Mouse (Mus musculus): ENCODE results near the gene Il4i1.

Il4i1 gene

DNA sequence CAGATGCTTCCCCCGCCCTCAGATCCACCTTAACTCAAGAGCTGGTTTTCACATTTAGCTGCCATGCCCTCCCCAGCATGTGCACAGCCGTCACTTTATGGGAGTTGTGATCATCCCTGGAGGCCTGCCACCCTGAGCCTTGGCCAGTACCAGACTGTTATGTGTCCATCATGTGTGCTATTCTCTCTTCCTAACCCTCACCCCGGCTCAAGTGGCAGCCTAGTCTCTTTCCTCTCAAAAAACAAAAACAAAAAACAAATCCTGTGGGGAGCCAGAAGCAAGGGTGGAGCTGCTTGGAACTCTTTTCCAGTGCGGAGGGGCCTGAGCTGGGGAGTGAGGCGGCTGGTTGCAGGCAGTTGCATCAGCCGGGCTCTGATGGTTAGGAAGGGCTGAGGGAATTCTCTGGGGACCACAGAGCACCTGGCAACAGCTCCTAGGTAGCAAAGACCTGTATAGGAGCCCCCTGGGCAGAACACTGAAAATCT is 2.6 kb downstream of the Il4i1 start:
- in situ Hi-C loops (cut with MboI; ENCODE audit: low sequenced_read_pairs), result no loop called here

DNA sequence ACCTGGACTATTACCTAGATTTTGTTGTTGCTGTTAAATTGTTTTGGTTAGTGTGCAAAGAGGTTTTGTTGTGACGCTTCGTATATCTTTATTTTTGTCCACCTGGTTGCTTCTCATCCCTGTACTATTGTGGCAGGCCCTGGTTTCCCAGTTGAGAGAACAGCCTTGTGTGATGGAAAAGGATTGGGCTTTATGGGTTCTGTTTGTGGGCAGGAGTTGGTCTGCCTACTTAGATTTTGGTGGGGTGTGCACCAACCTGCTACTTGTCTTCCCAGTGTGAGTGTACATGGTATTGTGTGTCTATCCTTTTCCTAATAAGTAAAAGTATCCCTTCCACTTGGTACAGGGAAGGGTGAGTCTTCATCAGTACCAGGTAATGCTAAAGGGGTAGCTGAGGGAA is 3.2 kb downstream of the Il4i1 start:
- in situ Hi-C loops (cut with MboI; ENCODE audit: low sequenced_read_pairs), result no loop called here

DNA sequence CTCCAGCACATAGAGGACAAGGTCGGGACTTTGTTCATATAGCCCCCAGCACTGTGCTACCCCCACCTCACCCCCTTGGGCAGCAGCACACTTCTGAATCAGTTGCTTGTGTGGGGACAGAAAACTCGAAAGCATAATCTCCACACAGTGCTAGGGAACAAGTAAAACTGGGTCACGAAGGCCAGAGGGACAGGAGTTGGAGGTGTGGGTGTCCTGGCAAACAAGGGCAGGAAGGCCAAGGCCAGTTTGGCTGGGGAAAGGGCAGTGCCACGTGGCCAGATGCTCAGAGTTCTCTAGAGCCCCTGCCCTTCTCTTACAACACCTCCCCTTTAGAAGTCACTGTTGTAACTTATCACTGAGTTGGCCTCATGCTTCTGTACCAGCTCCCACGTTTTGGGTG is 3.7 kb downstream of the Il4i1 start:
- in situ Hi-C loops (cut with MboI; ENCODE audit: low sequenced_read_pairs), result no loop called here

DNA sequence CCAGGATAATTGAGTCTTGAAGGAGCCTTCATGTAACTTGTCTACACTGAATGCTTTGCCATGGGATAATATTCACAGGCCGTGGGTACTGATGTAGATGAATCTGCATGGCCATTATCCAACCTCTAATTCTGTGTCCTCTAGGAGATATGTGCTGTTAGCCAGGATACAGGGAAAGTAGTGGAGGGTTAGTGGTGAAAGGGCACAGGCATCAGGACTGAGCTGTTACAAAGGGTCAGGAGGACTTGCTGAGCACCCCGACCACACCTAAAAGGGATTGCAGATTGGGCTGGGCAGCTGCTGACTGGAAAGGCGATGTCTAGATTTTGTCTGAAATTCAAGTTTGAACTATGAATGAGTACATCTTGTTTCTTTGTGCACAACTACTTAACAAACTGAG is 4.3 kb downstream of the Il4i1 start:
- in situ Hi-C loops (cut with MboI; ENCODE audit: low sequenced_read_pairs), result no loop called here

DNA sequence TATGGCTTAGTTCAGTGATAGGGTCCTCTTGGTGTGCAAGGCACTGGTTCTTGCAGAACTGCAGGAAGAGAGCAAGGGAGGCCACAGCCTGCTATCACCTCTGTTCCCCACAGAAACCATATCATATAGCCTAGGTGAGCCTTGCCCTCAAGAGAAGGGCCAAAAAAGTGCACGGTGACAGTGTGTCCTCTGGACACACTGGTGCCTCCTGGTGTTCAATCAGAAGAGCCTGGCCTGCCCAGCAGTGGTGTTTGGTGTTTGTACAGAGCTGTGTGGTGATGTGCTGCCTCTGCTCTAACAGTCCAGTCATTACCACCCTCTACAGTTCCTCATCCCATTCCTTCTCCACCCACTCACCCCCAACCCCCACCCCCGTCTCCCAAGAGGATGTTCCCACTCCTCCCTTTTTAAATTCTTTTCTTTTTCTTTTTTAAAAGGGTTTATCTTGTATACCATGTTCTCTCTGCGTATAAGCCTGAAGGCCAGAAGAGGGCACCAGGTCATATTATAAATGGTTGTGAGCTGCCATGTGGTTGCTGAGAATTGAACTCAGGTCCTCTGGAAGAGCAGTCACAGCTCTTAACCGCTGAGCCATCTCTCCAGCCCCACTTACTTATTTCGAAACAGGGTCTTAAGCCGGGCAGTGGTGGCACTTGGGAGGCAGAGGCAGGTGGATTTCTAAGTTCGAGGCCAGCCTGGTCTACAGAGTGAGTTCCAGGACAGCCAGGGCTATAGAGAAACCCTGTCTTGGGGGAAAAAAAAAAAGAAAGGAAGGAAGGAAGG is 5.7 kb downstream of the Il4i1 start:
- in situ Hi-C loops (cut with MboI; ENCODE audit: low sequenced_read_pairs), result no loop called here

DNA sequence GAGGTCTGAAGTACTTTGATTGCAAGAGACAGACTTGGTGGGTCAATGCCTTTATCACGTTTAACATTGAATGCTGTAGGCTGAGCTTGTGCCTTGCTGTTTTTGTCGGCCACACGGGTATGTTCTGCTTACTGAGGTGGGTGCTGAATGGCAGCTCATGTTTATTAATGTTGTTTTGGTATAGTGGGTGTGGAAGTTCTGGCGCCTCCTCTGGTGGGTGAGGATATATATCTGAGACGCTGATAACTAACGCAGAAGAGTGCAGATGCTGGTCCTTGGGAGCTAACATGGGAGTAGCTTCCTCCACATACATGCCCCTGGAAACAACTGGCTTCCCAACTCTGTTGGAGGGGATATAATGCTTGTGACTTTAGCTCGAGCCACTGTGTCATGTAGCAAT is 7.2 kb downstream of the Il4i1 start:
- in situ Hi-C loops (cut with MboI; ENCODE audit: low sequenced_read_pairs), result no loop called here

DNA sequence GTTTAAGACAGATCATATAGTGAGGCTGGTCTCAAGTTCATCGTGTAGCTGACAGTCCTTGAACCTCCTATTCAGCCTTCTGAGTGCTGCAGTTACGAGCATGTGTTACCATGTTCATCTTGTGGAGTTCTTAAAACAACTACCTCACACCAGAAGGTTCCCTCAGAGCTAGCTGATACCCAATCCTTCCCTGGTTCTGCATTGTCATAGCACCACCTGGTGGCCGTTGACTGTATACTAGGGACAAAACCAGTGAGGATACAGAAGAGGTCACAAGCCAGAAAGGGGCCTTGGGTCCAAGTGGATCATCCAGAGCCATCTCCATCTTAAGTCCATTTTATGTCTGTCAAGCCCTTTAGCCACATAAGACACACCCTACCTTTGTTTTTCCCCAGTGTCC is 8.7 kb downstream of the Il4i1 start:
- in situ Hi-C loops (cut with MboI; ENCODE audit: low sequenced_read_pairs), result no loop called here

DNA sequence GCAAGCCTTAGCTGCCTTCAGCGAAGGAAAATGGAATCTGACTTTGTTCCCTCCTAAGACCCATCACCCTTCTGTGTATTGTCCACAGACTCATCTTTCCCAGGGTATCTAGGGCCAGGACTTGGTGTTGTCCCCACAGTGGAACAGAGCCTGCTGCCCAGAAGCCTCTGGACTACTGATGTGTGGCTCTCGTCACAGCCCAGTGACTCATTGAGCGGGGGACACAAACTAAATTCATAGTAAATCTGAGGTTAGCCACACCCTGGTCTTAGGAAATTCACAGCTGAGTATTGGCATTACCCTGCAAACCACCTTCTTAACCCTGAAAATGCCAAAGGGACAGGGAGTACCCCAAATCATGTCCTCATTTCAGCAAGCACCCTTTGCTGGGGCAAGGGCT is 10.6 kb downstream of the Il4i1 start:
- in situ Hi-C loops (cut with MboI; ENCODE audit: low sequenced_read_pairs), result no loop called here

DNA sequence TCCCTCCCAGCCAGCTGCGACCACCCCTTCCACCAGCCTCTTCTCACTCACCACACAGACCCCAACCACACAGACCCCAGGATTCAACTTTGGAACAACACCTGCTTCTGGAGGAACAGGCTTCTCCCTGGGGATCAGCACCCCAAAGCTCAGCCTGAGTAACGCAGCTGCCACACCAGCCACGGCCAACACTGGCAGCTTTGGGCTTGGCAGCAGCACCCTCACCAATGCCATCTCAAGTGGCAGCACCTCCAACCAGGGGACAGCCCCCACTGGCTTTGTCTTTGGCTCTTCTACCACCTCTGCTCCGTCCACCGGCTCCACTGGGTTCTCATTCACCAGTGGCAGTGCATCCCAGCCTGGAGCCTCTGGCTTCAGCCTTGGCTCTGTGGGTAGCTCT is 12.5 kb downstream of the Il4i1 start:
- in situ Hi-C loops (cut with MboI; ENCODE audit: low sequenced_read_pairs), result no loop called here

DNA sequence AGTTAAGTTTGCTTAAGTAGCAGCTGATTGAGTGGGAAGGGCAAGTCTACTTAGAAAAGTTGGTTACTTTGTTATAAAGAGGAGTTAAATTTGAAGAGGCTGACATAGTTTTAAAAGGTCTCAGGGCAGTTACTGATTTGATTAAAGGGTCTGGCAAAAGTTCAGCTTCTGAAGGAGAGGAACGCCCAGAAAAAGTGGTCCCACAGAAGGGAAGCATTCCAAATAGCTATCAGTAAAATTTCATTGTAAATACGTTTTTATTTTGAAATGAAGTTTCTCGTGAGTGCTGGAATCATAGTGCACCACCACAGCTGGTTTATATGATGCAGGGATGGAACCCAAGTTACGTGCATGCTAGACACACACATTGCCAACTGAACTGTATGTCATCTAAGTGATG is 16.6 kb downstream of the Il4i1 start:
- in situ Hi-C loops (cut with MboI; ENCODE audit: low sequenced_read_pairs), result no loop called here

DNA sequence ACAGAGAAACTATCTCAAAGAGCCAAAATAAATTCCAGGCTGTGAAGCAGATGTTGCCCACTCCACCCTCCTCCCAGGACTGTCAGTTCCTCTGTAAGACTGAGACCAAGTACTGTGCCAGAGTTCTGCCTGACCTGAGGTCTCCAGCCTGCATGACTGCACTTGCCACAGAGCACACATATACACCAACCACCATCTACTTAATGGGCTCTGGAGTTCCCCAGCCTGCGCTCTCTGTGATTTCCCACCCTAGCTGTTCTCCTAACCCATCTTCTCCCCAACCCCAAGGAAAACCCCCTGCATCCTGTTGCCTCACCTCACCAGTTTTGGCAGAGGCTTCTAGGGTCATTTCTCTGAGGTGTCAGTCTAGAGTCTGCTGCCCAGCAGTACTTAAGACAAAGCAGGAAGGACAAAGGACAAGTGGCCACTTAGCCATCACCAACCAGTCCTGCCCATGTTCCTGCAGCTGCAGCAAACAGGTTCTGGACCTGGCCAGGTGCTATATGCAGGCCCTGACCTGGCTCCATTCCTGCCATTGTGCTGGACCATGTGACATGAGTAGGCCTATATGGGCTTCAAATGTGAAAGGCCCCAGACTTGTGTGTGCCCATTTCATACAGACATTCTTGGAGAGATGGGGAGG is 19.3 kb downstream of the Il4i1 start:
- in situ Hi-C loops (cut with MboI; ENCODE audit: low sequenced_read_pairs), result no loop called here

DNA sequence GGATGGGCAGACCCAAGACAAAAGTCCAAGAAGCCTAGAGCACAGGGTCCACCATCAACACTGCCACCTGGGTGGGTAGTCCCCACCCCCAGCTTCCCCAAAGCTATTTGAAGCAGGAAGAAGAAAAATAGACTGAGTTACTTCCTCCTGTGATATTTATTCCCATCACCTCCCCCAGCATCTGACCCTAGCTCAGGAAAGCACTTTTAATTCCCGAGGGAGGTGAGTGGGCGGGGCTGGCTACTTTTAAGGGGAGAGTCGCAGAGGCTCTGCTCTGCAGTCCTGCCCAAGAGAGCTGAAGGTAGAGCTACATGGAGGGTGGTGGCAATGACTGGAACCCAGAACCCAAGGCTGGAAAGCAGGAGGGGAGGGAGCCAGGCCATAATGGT is 19.8 kb downstream of the Il4i1 start:
- in situ Hi-C loops (cut with MboI; ENCODE audit: low sequenced_read_pairs), result no loop called here

DNA sequence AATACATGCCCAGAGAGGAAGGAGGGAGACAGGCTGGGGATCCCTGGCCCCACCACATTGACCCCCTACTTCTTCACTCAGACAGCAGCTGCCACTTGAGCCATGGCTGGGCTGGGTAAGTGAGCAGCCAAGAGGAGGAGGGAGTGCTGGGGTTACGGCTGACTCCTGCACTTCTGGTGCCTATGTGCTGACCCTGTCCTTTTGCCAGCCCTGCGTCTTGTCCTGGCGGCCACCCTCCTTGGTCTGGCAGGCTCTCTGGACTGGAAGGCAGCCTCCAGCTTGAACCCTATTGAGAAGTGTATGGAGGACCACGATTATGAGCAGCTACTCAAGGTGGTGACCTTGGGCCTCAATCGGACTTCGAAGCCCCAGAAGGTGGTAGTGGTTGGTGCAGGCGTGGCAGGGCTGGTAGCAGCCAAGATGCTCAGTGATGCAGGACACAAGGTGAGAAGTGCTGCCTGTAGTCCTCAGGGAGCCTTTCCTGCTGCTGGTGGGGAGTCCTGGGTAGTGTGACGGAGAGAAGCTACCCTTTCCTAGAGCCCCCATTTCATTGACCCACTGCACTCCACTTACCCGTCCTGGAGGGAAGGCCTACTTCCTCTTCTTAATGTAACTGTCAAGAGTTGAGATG is 20.4 kb downstream of the Il4i1 start:
- in situ Hi-C loops (cut with MboI; ENCODE audit: low sequenced_read_pairs), result no loop called here

DNA sequence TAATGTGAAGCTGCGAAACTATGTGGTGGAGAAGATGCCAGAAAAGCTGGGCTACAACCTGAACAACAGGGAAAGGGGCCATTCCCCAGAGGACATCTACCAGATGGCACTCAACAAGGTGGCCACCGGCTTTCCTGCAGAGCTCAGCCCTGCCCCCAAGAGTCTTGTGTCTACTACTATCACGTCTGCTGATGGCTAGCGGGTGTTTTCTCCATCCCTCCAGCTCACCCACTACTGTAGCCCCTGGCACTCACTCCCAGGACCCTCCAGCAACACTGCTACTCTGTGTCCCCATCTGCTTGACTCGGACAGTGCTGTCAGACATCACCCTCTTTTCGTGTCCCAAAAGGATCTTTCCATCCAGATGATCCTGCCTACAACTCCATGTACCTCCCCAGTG is 21.9 kb downstream of the Il4i1 start:
- in situ Hi-C loops (cut with MboI; ENCODE audit: low sequenced_read_pairs), result no loop called here

DNA sequence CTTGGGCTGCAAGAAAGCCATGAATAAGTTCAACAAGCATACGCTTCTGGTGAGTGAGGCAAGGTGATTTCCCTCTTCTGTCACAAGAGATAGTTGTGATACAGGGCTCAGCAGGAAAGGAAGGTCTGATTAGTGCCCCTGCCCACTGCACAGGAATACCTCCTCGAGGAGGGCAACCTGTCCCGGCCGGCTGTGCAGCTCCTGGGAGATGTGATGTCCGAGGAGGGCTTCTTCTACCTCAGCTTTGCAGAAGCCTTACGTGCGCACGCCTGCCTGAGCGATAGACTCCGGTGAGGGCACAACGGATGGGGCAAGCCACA is 22.9 kb downstream of the Il4i1 start:
- in situ Hi-C loops (cut with MboI; ENCODE audit: low sequenced_read_pairs), result no loop called here

DNA sequence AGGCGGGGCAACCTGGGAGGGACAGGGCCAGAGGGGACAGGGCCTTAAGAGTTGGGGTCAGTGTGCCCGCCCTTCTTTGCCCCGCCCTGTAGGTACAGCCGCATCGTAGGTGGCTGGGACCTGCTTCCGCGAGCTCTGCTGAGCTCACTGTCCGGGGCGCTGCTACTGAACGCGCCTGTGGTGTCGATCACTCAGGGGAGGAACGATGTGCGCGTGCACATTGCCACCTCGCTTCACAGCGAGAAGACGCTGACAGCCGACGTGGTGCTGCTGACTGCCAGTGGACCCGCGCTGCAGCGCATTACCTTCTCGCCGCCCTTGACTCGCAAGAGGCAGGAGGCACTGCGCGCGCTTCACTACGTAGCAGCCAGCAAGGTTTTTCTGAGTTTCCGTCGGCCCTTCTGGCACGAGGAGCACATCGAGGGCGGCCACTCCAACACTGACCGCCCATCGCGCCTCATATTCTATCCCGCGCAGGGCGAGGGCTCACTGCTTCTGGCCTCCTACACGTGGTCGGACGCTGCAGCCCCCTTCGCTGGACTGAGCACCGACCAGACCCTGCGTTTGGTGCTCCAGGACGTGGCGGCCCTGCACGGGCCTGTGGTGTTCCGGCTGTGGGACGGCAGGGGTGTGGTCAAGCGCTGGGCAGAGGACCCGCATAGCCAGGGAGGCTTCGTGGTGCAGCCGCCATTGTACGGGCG is 23.5 kb downstream of the Il4i1 start:
- in situ Hi-C loops (cut with MboI; ENCODE audit: low sequenced_read_pairs), result no loop called here

DNA sequence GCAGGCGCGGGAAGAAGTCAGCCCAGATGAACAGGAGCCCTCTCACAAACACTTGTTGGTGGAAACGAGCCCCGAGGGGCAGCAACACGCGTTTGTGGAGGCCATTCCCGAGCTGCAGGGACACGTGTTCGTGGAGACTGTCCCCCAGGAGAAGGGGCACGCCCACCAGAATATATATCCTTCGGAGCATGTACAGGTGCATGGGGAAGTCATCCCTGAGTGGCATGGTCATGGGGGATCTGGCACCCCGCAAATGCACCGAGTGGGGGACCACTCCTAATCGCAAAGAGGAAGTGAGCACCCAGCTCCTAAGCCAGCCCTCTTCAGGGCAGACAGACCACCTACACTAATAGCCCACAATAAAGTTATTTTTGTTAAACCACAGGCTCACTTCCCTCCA is 24.2 kb downstream of the Il4i1 start:
- in situ Hi-C loops (cut with MboI; ENCODE audit: low sequenced_read_pairs), result no loop called here

DNA sequence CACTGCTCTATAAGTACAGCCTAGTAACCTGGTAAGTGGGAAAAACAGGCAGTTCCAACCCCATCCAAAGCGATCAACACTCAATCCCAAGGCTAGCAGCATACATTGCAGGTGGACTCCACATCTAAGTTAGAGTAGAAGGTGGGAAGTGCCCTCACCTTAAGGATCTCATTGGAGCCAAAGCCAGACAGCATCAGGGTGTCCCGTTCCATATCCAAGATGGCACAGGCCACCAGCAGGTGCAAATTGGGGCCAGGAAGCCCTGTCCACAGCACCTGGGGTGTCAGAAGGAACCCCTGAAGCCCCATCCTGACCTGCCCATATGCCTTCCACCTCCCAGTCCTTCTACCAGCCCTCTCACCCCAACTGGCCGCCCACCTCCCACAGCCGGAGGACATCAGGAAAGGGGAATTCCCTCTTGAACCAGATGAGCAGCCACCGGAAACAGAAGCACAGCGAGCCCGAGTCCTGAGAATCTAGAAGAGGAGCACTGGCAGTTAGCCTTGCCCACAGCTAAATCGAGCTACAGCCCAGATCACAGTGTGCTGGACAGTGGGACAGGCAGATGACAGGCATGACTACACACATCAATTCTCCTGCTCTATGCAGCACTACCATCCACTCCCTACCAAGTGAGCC is 25.8 kb downstream of the Il4i1 start:
- in situ Hi-C loops (cut with MboI; ENCODE audit: low sequenced_read_pairs), result no loop called here

DNA sequence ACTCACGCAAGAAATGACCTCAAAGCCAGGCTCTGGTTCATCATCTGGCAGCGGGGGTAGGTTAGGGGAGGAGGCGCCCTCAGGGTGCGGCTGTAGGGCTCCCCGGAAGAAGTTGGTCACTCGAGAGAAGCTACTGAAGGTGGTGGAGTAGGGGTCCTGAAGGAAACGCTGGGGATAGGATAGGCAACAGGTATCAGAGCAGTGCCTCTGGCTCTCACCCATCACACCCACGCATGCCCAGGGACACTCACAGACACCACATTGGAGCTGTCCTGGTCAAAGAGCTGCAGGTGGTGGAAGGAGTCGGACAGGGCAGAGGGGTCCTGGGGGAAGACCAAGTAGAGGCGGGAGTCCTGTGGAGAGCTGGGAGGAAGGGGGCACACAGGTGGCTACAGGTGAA is 28.8 kb downstream of the Il4i1 start:
- in situ Hi-C loops (cut with MboI; ENCODE audit: low sequenced_read_pairs), result no loop called here

DNA sequence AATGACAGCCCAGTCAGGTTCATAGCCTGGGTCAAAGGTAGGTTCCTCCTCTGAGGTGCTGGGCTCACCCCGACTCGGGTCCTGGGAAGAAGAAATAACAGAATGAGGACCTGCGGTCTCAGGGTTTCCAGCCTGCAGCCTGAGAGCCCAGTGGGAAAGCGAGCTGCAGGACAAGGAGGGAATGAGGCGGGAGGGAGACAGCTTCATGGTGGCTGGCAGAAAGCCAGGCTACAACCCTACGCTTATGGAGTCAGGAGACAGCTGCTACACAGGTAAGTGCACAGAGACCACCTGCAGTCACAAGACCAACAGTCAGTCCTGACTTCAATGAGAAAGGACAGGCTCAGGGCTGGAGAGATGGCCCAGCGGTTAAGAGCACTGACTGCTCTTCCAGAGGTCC is 30.6 kb downstream of the Il4i1 start:
- in situ Hi-C loops (cut with MboI; ENCODE audit: low sequenced_read_pairs), result no loop called here

DNA sequence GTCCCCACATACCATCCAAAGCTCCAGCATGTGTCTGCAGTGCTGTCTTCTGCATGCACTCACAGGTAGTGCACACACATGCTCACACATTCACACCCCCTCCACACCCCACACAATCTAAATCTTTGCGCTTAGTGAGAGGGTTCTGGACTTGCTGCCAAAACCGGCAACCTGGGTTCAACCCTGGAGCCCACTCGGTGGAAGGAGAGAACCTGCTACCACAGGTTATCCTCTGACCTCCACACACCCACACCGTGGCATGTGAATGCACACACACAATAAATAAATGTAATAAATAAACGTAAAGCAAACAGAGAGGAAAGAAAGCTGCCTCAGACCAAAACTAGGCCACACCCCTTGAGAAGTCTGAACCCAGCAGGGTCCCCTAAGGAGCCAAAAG is 31.6 kb downstream of the Il4i1 start:
- in situ Hi-C loops (cut with MboI; ENCODE audit: low sequenced_read_pairs), result no loop called here

All from CH12F3 (cell line).